Mouse (Mus musculus) stomach, embryonic 14.5 days (tissue): Measurements from ENCODE around the gene Gpalpp1. TPM values are rescaled to one million over a fixed set of nuclear protein-coding genes. Genes with fewer than 3 reads are reported as not detected.

ENCODE experiments used
- ATAC-seq: fragments of 200-750 bp; cut with Nextera tagmentation; 2 replicates; pipeline ENCODE4 v1.8.0; 2017; ENCODE audit warnings: low read depth, moderate TSS enrichment; ENCODE audit not compliant: insufficient number of reproducible peaks, insufficient read depth, low FRiP score
- H3K27ac ChIP-seq: fragments of 300-500 bp; sonication (generic); 2 replicates; pipeline ENCODE4 v1.5.1; 2014; ENCODE audit warnings: mild to moderate bottlenecking, low read length, moderate library complexity, mixed read lengths
- H3K27me3 ChIP-seq: fragments of 300-500 bp; sonication (generic); 2 replicates; pipeline ENCODE4 v1.6.1; 2014; ENCODE audit warnings: low read length, control low read depth, mixed read lengths; ENCODE audit not compliant: control insufficient read depth, insufficient read depth
- H3K36me3 ChIP-seq: fragments of 300-500 bp; sonication (generic); 2 replicates; pipeline ENCODE4 v1.6.1; 2014; ENCODE audit warnings: mild to moderate bottlenecking, control low read depth, low read length, moderate library complexity, mixed read lengths; ENCODE audit not compliant: control insufficient read depth, insufficient read depth
- H3K4me1 ChIP-seq: fragments of 300-500 bp; sonication (generic); 2 replicates; pipeline ENCODE4 v1.6.1; 2014; ENCODE audit warnings: low read length, control low read depth, mixed read lengths; ENCODE audit not compliant: control insufficient read depth, insufficient read depth
- H3K4me2 ChIP-seq: fragments of 300-500 bp; sonication (generic); replicated peaks from 2 replicates; pipeline ENCODE4 v1.6.1; 2014; ENCODE audit warnings: low read depth, low read length, control low read depth
- H3K4me3 ChIP-seq: fragments of 300-500 bp; sonication (generic); 2 replicates; pipeline ENCODE4 v1.5.1; 2014; ENCODE audit warnings: low read depth, low read length, control low read depth
- H3K9ac ChIP-seq: fragments of 300-500 bp; sonication (generic); replicated peaks from 2 replicates; pipeline ENCODE4 v1.6.1; 2014; ENCODE audit warnings: low read depth, mild to moderate bottlenecking, control low read depth, low read length, moderate library complexity, mixed read lengths
- H3K9me3 ChIP-seq: fragments of 300-500 bp; sonication (generic); 2 replicates; pipeline ENCODE4 v1.6.1; 2016; ENCODE audit warnings: low read depth, low read length, control low read depth; ENCODE audit not compliant: control insufficient read depth
- WGBS: fragments of 180-500 bp; shearing (Covaris S2); extraction: QIAGEN DNeasy Blood & Tissue Kit; methylation state at CpG from one replicate; pipeline ENCODE4 v1.1.7; 2014; 5-methylcytosine and 5-hydroxymethylcytosine counted together
- polyA plus RNA-seq: library from polyadenylated mRNA; unstranded; fragments of >200 nt; fragmentation: Nextera tagmentation; extraction: Ambion mirVana; gene quantifications from 2 replicates; pipeline ENCODE4 v1.2.1, GENCODE M21; 2014

The Gpalpp1 gene
- polyA plus RNA-seq = 12.4 and 14.4 TPM in 2 replicates

DNA sequence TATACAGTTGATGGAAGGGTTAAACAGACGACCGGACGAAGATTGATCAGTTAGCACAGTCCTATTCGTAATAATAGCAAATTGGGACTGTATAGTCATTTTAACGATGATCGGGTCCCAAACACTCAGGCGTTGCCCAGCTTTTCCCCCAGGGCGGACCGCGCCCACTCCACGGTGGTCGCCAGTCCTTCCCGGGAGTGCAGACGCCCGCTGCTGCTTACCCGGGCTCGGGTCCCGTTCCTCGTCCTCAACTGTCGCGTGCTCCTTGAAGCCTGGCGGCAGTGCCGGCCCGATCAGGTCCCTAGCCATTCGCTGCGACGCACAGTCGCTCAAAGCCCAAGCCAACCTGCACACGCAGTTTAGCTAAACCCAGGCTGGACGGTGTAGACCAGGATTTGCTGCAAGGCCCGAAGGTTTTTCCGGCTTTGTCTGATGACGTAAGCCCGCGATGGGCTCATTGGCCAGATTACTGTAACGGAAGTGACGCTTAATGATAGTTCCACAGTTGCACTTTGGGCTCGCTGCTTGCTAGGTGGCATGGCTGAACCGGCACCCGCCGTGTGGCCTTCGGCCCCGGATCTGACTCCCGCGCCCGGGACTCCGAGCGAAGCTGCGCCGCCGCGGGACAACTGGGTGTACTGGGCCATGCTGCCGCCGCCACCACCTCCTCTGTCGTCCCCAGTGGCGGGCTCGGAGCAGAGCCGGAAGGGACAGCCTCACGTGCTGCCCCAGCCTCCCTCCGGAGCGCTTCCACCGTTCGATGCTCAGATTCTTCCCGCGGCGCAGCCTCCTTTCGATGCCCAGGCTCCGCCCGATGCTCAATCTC, at the start of gene Gpalpp1, which contains the start of gene Nufip1:
Gene Gpalpp1, minus strand, starts transcription at position 365 of the 826 bp plus-strand sequence.
Gene Nufip1, plus strand, starts transcription at position 496 of the 826 bp plus-strand sequence.
- peak; percentile 99 for ATAC-seq
- H3K27me3 ChIP-seq = no peaks in the 10 kb centered on the region
- no peaks in the 10 kb centered on the region for H3K9me3 ChIP-seq
- peak within 1 kb of the TSS; percentile 93 for H3K4me2 ChIP-seq
- WGBS = under 1% methylated on average over 69 of the region's 69 CpGs
- peak within 1 kb of the TSS; percentile 86 for H3K27ac ChIP-seq
- H3K9ac ChIP-seq = peak within 1 kb of the TSS; percentile 81
- peaks cover 11% of the 10 kb centered on the region; the same call in 1 of the 2 replicates for H3K36me3 ChIP-seq
- H3K4me1 ChIP-seq = peaks cover 11% of the 10 kb centered on the region; the same call in 1 of the 2 replicates
- peak within 1 kb of the TSS; percentile 94 for H3K4me3 ChIP-seq

DNA sequence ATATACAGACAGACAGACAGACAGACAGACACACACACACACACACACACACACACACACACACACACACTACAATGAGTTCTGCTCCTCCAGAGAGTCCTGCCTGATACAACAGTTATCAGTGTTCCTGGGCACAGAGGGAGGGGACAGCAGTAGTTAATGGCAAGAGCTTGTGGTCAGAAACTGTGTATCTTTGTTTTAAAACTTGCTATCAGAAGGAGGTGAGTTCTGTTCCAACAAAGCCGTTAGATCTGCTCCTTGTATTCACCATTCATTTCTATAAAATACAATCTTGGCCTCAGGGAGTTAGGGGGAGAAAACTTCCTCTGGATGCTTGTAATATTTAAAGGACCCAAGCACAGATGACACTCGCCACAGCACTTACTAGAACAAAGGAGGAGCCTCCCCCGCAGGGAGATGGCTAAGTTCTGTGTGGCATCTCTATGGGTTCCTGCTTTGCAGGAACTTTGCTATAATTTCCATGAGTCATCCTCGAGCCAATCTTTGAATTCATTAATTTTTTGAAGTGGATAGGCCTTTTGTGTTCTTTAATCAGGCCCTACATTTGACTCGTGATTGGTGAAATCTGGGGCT, 47.7 kb upstream of the Gpalpp1 start:
- H3K9ac ChIP-seq = no peak overlapping the region
- peaks cover 2% of the 10 kb centered on the region; the same call in 1 of the 2 replicates for H3K4me1 ChIP-seq
- H3K27ac ChIP-seq = no peak overlapping the region
- H3K36me3 ChIP-seq = no peaks in the 10 kb centered on the region
- no peaks in the 10 kb centered on the region for H3K9me3 ChIP-seq
- no peak overlapping the region for H3K4me3 ChIP-seq
- WGBS = 68% methylated on average over 5 of the region's 5 CpGs
- no peaks in the 10 kb centered on the region for H3K27me3 ChIP-seq
- ATAC-seq = no peak
- H3K4me2 ChIP-seq = no peak overlapping the region

DNA sequence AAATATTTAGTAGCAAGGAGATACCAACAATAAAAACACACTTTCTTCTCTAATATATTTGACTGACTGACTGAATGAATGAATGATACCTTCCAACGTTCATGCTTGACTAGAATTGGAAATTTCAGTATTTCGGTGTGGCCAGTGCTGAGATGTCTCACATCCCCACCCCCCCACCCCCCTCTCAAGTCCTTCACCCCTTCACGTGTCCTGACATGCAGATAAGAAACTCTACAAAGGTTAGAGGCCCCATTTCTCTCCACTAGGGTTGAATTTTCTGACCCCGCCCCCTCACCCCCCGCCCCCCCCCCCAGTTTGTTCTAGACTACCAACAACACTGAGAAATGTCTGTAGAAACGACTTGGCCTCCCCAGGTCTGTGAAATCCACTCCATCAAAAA, 43.3 kb upstream of the Gpalpp1 start:
- no peak overlapping the region for H3K27ac ChIP-seq
- ATAC-seq = no peak
- H3K9ac ChIP-seq = no peak overlapping the region
- 21% methylated on average over 6 of the region's 6 CpGs for WGBS
- peaks cover 15% of the 10 kb centered on the region; the same call in 1 of the 2 replicates for H3K4me1 ChIP-seq
- no peaks in the 10 kb centered on the region for H3K36me3 ChIP-seq
- H3K4me3 ChIP-seq = no peak overlapping the region
- no peaks in the 10 kb centered on the region for H3K27me3 ChIP-seq
- H3K4me2 ChIP-seq = no peak overlapping the region
- no peaks in the 10 kb centered on the region for H3K9me3 ChIP-seq

DNA sequence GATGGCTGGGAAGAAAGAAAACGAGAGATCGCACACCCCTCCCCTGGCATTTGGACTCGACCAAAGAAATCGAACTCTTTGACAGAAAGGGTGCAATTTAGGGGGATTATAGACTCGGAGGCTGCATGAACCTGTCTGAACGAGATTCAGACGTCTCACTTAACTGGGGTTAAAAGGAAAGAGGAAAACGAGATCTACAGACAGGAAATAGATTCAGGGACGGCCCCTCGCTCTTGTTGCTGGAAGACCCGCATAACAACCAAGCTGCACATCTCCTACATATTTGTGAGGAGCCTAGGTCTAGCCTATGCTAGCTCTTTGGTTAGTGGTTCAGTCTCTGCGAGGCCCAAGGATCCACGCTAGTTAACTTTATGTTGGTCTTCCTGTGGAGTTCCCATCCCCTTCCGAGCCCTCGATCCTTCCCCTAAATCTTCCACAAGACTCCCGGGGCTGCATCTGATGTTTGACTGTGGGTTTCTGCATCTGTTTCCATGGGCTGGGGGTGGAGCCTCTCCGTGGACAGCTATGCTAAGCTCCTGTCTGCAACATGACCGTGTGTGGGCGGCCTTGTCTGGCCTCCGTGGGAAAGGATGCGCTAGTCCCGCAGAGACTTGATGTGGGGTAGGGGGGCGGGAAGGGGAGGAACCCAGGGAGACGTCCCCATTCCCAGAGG, 42.6 kb upstream of the Gpalpp1 start:
- H3K4me1 ChIP-seq = peaks cover 15% of the 10 kb centered on the region; the same call in 1 of the 2 replicates
- H3K4me3 ChIP-seq = peak overlapping the region; percentile 59
- ATAC-seq = no peak; the same call in 1 of the 2 replicates
- no peaks in the 10 kb centered on the region for H3K36me3 ChIP-seq
- H3K4me2 ChIP-seq = peak overlapping the region; percentile 54
- H3K9me3 ChIP-seq = no peaks in the 10 kb centered on the region
- no peak overlapping the region for H3K9ac ChIP-seq
- H3K27ac ChIP-seq = peak overlapping the region; percentile 12; the same call in 1 of the 2 replicates
- H3K27me3 ChIP-seq = no peaks in the 10 kb centered on the region
- WGBS = 5% methylated on average over 24 of the region's 24 CpGs

DNA sequence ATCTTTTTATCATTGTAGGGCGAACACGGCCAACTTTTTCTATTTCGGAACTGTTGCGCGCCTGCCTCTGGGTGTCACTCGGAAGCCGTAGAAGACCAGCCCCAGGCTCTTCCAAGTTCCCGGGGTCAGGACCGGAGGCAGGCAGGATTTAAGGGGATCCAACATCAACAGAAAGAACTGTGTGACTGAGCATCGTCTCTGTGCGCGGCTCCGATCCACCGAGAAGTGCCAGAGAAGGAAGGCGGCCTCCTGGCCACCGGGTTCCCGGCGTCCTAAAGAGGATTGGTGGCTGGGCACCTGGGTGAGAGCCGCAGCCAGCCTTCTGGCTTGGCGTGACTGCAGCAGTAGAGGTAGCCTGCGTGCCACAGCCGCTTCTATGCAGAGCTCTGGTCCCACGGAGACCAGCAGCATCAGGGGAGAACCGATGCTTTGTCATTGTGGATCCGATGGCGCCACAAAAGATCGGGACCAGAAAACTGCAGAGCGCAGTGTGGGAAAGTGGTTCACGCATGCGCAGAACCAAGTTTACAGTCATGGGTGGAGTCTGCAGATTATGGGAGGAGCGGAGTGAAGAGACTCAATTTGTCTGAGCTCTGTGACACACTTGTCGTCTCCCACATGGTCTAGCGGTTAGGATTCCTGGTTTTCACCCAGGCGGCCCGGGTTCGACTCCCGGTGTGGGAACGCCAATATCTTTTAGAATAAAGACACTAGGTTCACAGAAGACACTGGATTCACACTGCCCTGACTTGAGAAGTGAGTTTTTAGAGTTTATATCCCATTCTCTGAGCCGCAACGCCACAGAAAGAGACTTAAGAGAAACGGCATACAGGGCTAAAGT, 41.8 kb upstream of the Gpalpp1 start:
- H3K9me3 ChIP-seq = no peaks in the 10 kb centered on the region
- no peaks in the 10 kb centered on the region for H3K27me3 ChIP-seq
- peak overlapping the region; percentile 59 for H3K4me3 ChIP-seq
- WGBS = under 1% methylated on average over 41 of the region's 41 CpGs
- peak overlapping the region; percentile 98 for H3K27ac ChIP-seq
- no peaks in the 10 kb centered on the region for H3K36me3 ChIP-seq
- peak overlapping the region; percentile 54 for H3K4me2 ChIP-seq
- H3K9ac ChIP-seq = peak overlapping the region; percentile 66
- peak; percentile 94 for ATAC-seq
- H3K4me1 ChIP-seq = peaks cover 15% of the 10 kb centered on the region; the same call in 1 of the 2 replicates

DNA sequence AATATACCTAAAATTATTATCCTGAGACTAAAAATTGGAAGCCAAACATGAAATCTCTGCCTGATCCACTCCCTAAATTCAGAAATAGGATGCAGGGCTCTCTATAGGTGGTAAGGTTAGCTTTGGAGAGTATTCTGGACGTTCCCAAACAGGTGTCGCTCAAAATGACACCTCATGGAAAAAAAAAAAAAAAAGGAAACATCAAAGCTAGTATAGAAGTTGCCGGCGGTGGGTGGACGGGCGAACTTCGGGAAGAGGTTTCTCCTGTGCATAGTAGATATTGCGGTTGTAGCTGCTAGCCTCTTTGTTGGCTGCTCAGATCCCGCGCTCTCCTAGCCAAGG, 41.2 kb upstream of the Gpalpp1 start:
- no peak for ATAC-seq
- Histone ChIP-seq H3K9me3 (no peaks in the 10 kb centered on the region), H3K4me2 (peak overlapping the region; percentile 54), H3K27me3 (no peaks in the 10 kb centered on the region), H3K4me3 (peak overlapping the region; percentile 59), H3K4me1 (peaks cover 15% of the 10 kb centered on the region; the same call in 1 of the 2 replicates), H3K9ac (peak overlapping the region; percentile 66; the same call in 1 of the 2 replicates), H3K36me3 (no peaks in the 10 kb centered on the region), H3K27ac (peak overlapping the region; percentile 98; the same call in 1 of the 2 replicates)
- WGBS = 2% methylated on average over 10 of the region's 10 CpGs

DNA sequence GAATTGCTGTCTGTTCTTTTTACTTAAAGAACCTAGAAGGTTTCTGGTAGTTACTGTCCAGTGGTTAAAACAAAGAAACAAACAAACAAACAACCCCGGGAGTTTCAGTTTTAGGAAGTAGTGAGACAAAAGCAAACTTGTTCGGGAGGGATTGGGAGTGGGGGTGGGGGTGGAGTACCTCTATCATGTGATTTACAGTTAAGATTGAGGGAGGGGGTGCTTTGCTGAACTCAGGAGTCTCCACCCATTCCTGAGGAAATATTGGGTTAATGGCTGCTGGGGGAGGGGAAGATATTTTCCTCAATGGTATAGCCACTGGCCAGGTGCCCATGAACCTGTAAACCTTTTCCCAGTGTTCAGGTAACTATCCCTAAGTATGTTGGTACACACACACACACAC, 40.5 kb upstream of the Gpalpp1 start:
- H3K4me2 ChIP-seq = no peak overlapping the region
- no peaks in the 10 kb centered on the region for H3K9me3 ChIP-seq
- no peak overlapping the region for H3K4me3 ChIP-seq
- H3K36me3 ChIP-seq = no peaks in the 10 kb centered on the region
- peaks cover 15% of the 10 kb centered on the region; the same call in 1 of the 2 replicates for H3K4me1 ChIP-seq
- ATAC-seq = no peak
- WGBS = 74% methylated on average over 2 of the region's 2 CpGs
- no peak overlapping the region for H3K9ac ChIP-seq
- no peaks in the 10 kb centered on the region for H3K27me3 ChIP-seq
- H3K27ac ChIP-seq = no peak overlapping the region
